Mouse (Mus musculus) bone marrow, adult 2 months (tissue): ENCODE measurements around the gene Gm20661. TPM values are rescaled to one million over a fixed set of nuclear protein-coding genes. Genes with fewer than 3 reads are reported as not detected.

Source experiments
- H3K27ac ChIP-seq: fragments of 200-500 bp; 2 replicates; pipeline ENCODE4 v1.5.1; 2012; ENCODE audit warnings: low read depth, mild to moderate bottlenecking, control low read depth, inconsistent platforms, low read length; ENCODE audit not compliant: control insufficient read depth, poor library complexity, insufficient read depth
- H3K4me1 ChIP-seq: fragments of 200-500 bp; 2 replicates; pipeline ENCODE4 v1.6.1; 2011; ENCODE audit warnings: low read length; ENCODE audit not compliant: control insufficient read depth, insufficient read depth
- H3K4me3 ChIP-seq: fragments of 200-500 bp; replicated peaks from 2 replicates; pipeline ENCODE3; 2011; ENCODE audit warnings: mild to moderate bottlenecking, low read depth, low read length, control low read depth; ENCODE audit not compliant: control insufficient read depth
- CTCF ChIP-seq: fragments of 200-500 bp; IDR thresholded peaks from 2 replicates; pipeline ENCODE4 v1.5.1; 2011; ENCODE audit warnings: low read length, control low read depth; ENCODE audit not compliant: control insufficient read depth, insufficient read depth
- POLR2A ChIP-seq: fragments of 200-500 bp; IDR thresholded peaks from 2 replicates; pipeline ENCODE4 v1.6.1; 2011; ENCODE audit warnings: low read depth, mild to moderate bottlenecking, control low read depth, low read length, borderline replicate concordance; ENCODE audit not compliant: control insufficient read depth
- WGBS: fragments of 180-500 bp; shearing (Covaris S2); methylation state at CpG from one replicate; pipeline ENCODE4 v1.1.7; 2018; 5-methylcytosine and 5-hydroxymethylcytosine counted together
- polyA plus RNA-seq: library from polyadenylated mRNA; stranded (reverse); fragments of >200 nt; gene quantifications from 2 replicates; pipeline ENCODE4 v1.2.4, GENCODE M21; 2011; ENCODE audit warnings: low replicate concordance; ENCODE audit not compliant: missing spikeins, insufficient read depth, insufficient read length

Gm20661 gene
- polyA plus RNA-seq, 1 experiment = 4.7 TPM

- H3K4me1 ChIP-seq = no peaks in the 10 kb centered on the region
- TF ChIP-seq POLR2A (no peak), CTCF (no peak)
- H3K27ac ChIP-seq = no peak overlapping the region
- no peak overlapping the region for H3K4me3 ChIP-seq
- 89% methylated on average over 10 of the region's 10 CpGs for WGBS
These were observed 21.5 kb upstream of the Gm20661 start for GRCm38 (mm10) chr9:107961351-107961762.

GRCm38 (mm10) chr9:107961881-107962280 lies 21.0 kb upstream of the Gm20661 start:
- Histone ChIP-seq H3K4me3 (no peak overlapping the region), H3K27ac (no peak overlapping the region), H3K4me1 (peaks cover 1% of the 10 kb centered on the region; the same call in 1 of the 2 replicates)
- TF ChIP-seq CTCF (no peak), POLR2A (no peak)
- 52% methylated on average over 5 of the region's 5 CpGs for WGBS

- TF ChIP-seq POLR2A (no peak), CTCF (no peak)
- H3K4me3 ChIP-seq = no peak overlapping the region
- peaks cover 2% of the 10 kb centered on the region; the same call in 1 of the 2 replicates for H3K4me1 ChIP-seq
- H3K27ac ChIP-seq = no peak overlapping the region
- WGBS = 90% methylated on average over 9 of the region's 9 CpGs
These were observed 19.9 kb upstream of the Gm20661 start for GRCm38 (mm10) chr9:107962916-107963315.

- WGBS = 8% methylated on average over 5 of the region's 5 CpGs
- no peak overlapping the region for H3K4me3 ChIP-seq
- no peak overlapping the region for H3K27ac ChIP-seq
- TF ChIP-seq CTCF (peak; percentile 96), POLR2A (no peak)
- peaks cover 2% of the 10 kb centered on the region; the same call in 1 of the 2 replicates for H3K4me1 ChIP-seq
These were observed 19.2 kb upstream of the Gm20661 start for GRCm38 (mm10) chr9:107963700-107964099.

DNA sequence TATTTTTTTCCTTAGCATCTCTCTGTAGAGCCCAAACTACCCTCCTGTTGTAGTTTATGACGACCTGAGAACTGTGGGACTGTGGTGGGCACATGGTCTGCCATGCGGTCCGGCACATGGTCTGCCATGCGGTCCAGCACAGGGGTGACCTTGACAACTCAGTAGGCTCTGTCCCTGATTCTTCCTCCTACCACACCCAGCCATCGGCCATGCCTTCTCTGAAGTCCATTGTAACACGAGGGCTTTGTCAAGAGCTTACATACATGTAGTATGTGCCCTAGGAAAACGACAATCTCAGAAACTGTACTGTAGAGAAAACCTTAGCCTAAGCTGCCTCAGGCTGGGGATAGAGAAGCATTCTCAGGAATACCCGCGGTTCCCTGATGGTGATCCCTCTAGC lies 18.2 kb upstream of the Gm20661 start:
- peaks cover 2% of the 10 kb centered on the region; the same call in 1 of the 2 replicates for H3K4me1 ChIP-seq
- no peak overlapping the region for H3K4me3 ChIP-seq
- H3K27ac ChIP-seq = no peak overlapping the region
- 94% methylated on average over 9 of the region's 9 CpGs for WGBS
- TF ChIP-seq POLR2A (no peak), CTCF (no peak)

DNA sequence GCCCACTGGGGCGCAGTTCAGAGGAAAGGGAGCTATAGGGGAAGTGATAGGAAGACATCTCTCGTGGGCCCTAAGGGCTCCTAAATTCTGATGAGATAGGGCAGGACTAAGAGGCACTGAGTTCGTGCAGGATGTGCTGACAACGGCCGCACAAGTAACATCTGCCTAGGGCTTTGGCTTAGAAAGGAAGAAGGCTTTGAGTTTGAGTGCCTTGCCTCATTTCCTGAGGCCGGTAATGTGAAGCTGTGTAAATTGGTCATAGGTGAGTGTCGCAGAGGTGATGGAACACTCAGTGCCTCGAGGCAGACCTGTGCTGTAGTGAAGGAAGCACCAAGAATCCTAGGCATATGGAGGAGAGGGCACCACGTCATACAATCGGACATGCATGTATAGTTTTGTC lies 16.2 kb upstream of the Gm20661 start:
- H3K4me3 ChIP-seq = no peak overlapping the region
- H3K27ac ChIP-seq = no peak overlapping the region
- peaks cover 2% of the 10 kb centered on the region for H3K4me1 ChIP-seq
- WGBS = 37% methylated on average over 10 of the region's 10 CpGs
- TF ChIP-seq CTCF (no peak), POLR2A (no peak)

DNA sequence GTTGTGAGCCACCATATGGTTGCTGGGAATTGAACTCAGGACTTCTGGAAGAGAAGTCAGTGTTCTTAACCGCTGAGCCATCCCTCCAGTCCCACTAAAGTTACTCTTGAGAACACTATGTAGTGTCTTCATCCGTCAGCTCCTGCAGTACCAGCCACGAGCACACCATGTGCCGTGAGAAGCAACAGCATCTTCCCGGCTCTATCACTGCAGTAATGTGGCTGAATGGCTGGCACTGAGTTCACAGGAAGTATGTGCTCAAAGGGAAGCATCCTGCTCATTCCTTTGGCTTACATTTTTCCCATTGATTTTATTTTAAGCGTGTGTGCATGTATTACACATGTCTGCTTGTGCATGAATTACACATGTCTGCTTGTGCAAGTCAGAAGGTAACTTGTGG lies 15.4 kb upstream of the Gm20661 start:
- TF ChIP-seq CTCF = no peak
- no peak for TF ChIP-seq POLR2A
- Histone ChIP-seq H3K27ac (no peak overlapping the region), H3K4me1 (peaks cover 2% of the 10 kb centered on the region), H3K4me3 (no peak overlapping the region)
- 88% methylated on average over 6 of the region's 6 CpGs for WGBS

GRCm38 (mm10) chr9:107968531-107968930 lies 14.3 kb upstream of the Gm20661 start:
- TF ChIP-seq POLR2A (no peak), CTCF (no peak)
- Histone ChIP-seq H3K4me3 (no peak overlapping the region), H3K27ac (no peak overlapping the region), H3K4me1 (peaks cover 4% of the 10 kb centered on the region)
- 89% methylated on average over 7 of the region's 7 CpGs for WGBS

- no peak for TF ChIP-seq POLR2A
- TF ChIP-seq CTCF = no peak
- Histone ChIP-seq H3K4me1 (peaks cover 4% of the 10 kb centered on the region), H3K27ac (no peak overlapping the region), H3K4me3 (no peak overlapping the region)
- WGBS = 83% methylated on average over 5 of the region's 5 CpGs
These were observed 12.5 kb upstream of the Gm20661 start for GRCm38 (mm10) chr9:107970311-107970710.
